Mouse (Mus musculus): ENCODE data around the gene Gm20911. TPM values are rescaled to one million over a fixed set of nuclear protein-coding genes. Genes with fewer than 3 reads are reported as not detected.
"Not testable (repeated sequence)": the region's sequence is repeated elsewhere in the genome, so short reads cannot be mapped to it uniquely, and the experiment has no call there.

The Gm20911 gene
- total RNA-seq (2021) = not detected
- long read RNA-seq = 0 reads

- not testable (repeated sequence) for DNase-seq (ENCODE audit: low spot score in 2 of 2)
These were observed at the start of gene Gm20911 for GRCm38 (mm10) chrY:81457707-81458106. TSS of gene Gm20911 (plus strand) at chrY:81458007.

All from layer of hippocampus, adult 18-20 months (tissue).